Mouse (Mus musculus) erythroblast, embryonic 14.5 days (primary cell): ENCODE results near the gene Slc28a2.

Experiments used
- GATA1 ChIP-seq: IDR thresholded peaks from 2 replicates; pipeline ENCODE4 v1.6.1; 2012; ENCODE audit warnings: low read length, inconsistent platforms, mixed read lengths
- TAL1 ChIP-seq: IDR thresholded peaks from 3 replicates; pipeline ENCODE4 v1.6.1; 2012; ENCODE audit warnings: low read length, inconsistent platforms, mixed read lengths

DNA sequence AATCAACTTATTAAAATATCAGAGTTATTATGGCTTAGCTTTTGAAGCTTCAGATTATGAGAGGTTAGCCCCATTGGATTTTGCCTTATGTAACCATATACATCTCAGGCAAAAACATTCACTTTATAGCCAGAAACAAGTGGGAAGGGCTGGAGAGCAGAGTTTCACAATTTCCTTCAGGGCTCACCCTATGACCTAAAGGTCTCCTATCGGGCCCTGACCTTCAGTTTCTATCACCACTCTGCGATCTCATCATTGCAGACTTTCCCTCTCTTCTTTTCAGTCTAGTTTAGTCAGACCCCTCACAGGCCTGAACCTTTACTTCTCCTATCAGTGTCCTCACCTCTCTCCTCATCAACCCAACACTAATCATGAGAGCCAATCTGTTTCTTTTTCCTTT is 18.7 kb upstream of the Slc28a2 start:
- TF ChIP-seq GATA1 (no peak), TAL1 (no peak)
